Mouse (Mus musculus) C2C12 (cell line): ENCODE measurements around the gene Fryl.

Experiments used
- CEBPB ChIP-seq: IDR thresholded peaks from one replicate; pipeline ENCODE4 v1.6.1; 2011; ENCODE audit warnings: low read depth, mild to moderate bottlenecking, control low read depth, moderate library complexity
- CTCF ChIP-seq: IDR thresholded peaks from one replicate; pipeline ENCODE4 v1.5.1; 2011; ENCODE audit not compliant: control insufficient read depth, insufficient read depth, insufficient read length
- FOSL1 ChIP-seq: IDR thresholded peaks from one replicate; pipeline ENCODE4 v1.8.0; 2011; ENCODE audit warnings: mild to moderate bottlenecking, low read length; ENCODE audit not compliant: poor library complexity, insufficient read depth, severe bottlenecking
- MAX ChIP-seq: IDR thresholded peaks from one replicate; pipeline ENCODE4 v1.6.1; 2011; ENCODE audit warnings: mild to moderate bottlenecking, control low read depth
- MYOD1 ChIP-seq: IDR thresholded peaks from one replicate; pipeline ENCODE4 v1.6.1; 2011; ENCODE audit warnings: low read depth; ENCODE audit not compliant: control insufficient read depth, insufficient read length
- MYOG ChIP-seq: IDR thresholded peaks from one replicate; pipeline ENCODE4 v1.6.1; 2011; ENCODE audit not compliant: control insufficient read depth, insufficient read length; ENCODE audit errors: extremely low read depth
- USF1 ChIP-seq: IDR thresholded peaks from one replicate; pipeline ENCODE4 v1.6.1; 2011; ENCODE audit warnings: low read depth, mild to moderate bottlenecking, control low read depth, moderate library complexity

DNA sequence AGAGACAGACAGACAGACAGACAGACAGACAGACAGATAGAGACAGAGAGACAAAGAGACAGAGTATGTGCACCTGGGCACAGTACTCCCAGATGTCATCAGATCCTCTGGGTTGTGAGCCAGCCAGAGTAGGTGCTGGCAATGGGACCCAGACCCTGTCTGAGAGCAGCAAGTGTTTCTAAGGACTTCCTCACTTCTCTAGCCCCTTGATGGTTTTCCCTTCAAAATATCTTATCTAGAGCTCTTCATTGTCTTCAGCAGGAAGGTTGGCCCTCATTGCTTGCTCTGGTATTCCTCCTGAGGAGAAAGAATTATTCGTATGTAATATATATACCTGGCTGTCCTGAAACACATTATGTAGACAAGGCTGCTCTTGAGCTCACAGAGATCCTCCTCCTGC lies 263.9 kb downstream of the Fryl start:
- no peak for TF ChIP-seq CTCF
- TF ChIP-seq USF1 = no peak
- no peak for TF ChIP-seq MYOG
- TF ChIP-seq FOSL1 = no peak
- no peak for TF ChIP-seq MAX
- TF ChIP-seq CEBPB = no peak
- TF ChIP-seq MYOD1 = no peak
